Comparison of ENCODE assay signal across 8 mouse cellular contexts in the genomic region with DNA sequence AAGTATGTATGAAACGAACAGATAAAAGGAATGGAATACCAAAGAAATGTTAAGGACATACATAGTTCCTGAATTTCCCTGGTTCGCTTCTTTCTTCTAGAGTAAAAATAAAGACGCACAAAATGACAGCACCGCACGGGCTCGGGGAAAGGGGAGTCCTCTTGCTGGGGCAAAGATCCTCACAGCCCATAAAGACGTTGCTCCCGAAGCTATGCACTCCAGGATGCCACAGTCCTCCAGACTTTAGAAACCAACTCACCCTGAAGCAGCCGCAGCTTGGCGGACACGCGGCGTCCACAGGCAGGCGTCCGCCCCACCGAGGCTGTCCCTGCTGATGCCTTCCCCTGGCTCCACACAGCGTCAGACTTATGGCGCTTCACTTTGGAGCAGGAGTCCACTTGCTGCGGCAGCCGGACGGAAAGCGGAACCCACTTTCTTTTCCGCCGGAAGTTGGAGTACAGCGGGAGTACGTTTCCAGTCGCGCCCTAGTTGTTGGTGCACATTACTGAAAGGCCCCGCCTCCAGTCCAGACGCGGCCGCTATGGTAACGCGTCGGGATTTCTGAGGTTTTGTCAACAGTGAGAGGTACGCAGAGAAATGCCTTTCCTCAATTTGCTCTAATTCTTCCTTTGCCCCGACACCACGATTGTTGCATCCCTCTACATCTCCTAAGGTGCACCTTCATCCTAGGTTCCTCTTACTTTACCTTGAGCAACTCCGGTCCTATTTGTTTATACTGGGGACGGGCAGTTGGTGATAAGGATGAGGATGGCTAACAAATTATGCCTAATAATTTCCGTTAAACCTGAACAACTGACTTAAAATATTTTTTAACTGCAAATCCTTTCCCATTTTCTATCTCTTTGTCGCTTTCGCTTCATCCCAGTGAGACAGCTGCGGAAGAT. TPM values are rescaled to one million over a fixed set of nuclear protein-coding genes. Genes with fewer than 3 reads are reported as not detected.
A peak's percentile ranks its signal among the peaks of the same experiment; 100 is the strongest.
DNase-seq lines count a peak whose midpoint lies in the region; ATAC-seq and TF ChIP-seq lines count a peak whose summit lies in the region.

A gene (minus strand): TSS at position 715 of the 905 bp plus-strand sequence.

- H3K36me3 ChIP-seq in ES-Bruce4 (ENCODE audit: control insufficient read depth, insufficient read depth, low read length, poor library complexity, severe bottlenecking), result no peaks in the 10 kb centered on the region
- H3K36me3 ChIP-seq in forebrain, embryonic 13.5 days (ENCODE audit: poor library complexity, severe bottlenecking), result peaks cover 7% of the 10 kb centered on the region; the same call in 1 of the 2 replicates
- no peaks in the 10 kb centered on the region for H3K36me3 ChIP-seq in liver, postnatal 0 days (replicated peaks; ENCODE audit: insufficient read depth, low read length)
- no peaks in the 10 kb centered on the region for H3K36me3 ChIP-seq in neural tube, embryonic 14.5 days (ENCODE audit: control insufficient read depth, insufficient read depth, low read length)

- TF ChIP-seq POLR2A in ES-Bruce4 (IDR thresholded peaks at IDR 0.05; ENCODE audit: insufficient read depth, low read length), result peak; percentile 76

- H3K9me3 ChIP-seq in ES-Bruce4 (replicated peaks; ENCODE audit: control insufficient read depth, insufficient read depth, low read length, poor library complexity, severe bottlenecking), result no peaks in the 10 kb centered on the region
- H3K9me3 ChIP-seq in forebrain, embryonic 13.5 days (replicated peaks), result no peaks in the 10 kb centered on the region
- H3K9me3 ChIP-seq in liver, postnatal 0 days (ENCODE audit: low read length), result no peaks in the 10 kb centered on the region
- H3K9me3 ChIP-seq in neural tube, embryonic 14.5 days (ENCODE audit: control insufficient read depth, low read length), result no peaks in the 10 kb centered on the region

- peak within 1 kb of the TSS; percentile 100 for H3K4me3 ChIP-seq in ES-Bruce4 (ENCODE audit: low read depth, low read length)
- H3K4me3 ChIP-seq in forebrain, embryonic 13.5 days, result peak within 1 kb of the TSS; percentile 92
- H3K4me3 ChIP-seq in liver, postnatal 0 days (ENCODE audit: low read depth, low read length), result peak within 1 kb of the TSS; percentile 92
- H3K4me3 ChIP-seq in neural tube, embryonic 14.5 days (ENCODE audit: low read depth, low read length), result peak within 1 kb of the TSS; percentile 58

- no peak for TF ChIP-seq CTCF in ES-Bruce4 (IDR thresholded peaks at IDR 0.05; ENCODE audit: low read depth, low read length)
- no peak for TF ChIP-seq CTCF in liver, postnatal 0 days (IDR thresholded peaks at IDR 0.05; ENCODE audit: low read depth)

- peak within 1 kb of the TSS; percentile 69 for H3K4me2 ChIP-seq in forebrain, embryonic 13.5 days
- H3K4me2 ChIP-seq in liver, postnatal 0 days (ENCODE audit: low read depth, low read length), result peak within 1 kb of the TSS; percentile 90
- peak within 1 kb of the TSS; percentile 56 for H3K4me2 ChIP-seq in neural tube, embryonic 14.5 days (ENCODE audit: low read depth, low read length)

- H3K27me3 ChIP-seq in ES-Bruce4 (ENCODE audit: control insufficient read depth, insufficient read depth, low read length, poor library complexity, severe bottlenecking), result no peaks in the 10 kb centered on the region
- H3K27me3 ChIP-seq in forebrain, embryonic 13.5 days, result no peaks in the 10 kb centered on the region
- no peaks in the 10 kb centered on the region for H3K27me3 ChIP-seq in liver, postnatal 0 days (ENCODE audit: insufficient read depth, low read length)
- no peaks in the 10 kb centered on the region for H3K27me3 ChIP-seq in neural tube, embryonic 14.5 days (ENCODE audit: control insufficient read depth, insufficient read depth, low read length)

- TF ChIP-seq EP300 in ES-Bruce4 (IDR thresholded peaks at IDR 0.05; ENCODE audit: insufficient read depth, low read depth, low read length), result no peak
- no peak for TF ChIP-seq EP300 in liver, postnatal 0 days (IDR thresholded peaks at IDR 0.05; ENCODE audit: low read depth)

- H3K27ac ChIP-seq in ES-Bruce4 (ENCODE audit: insufficient read depth, low read length), result no peak within 1 kb of the TSS
- peak within 1 kb of the TSS; percentile 76 for H3K27ac ChIP-seq in forebrain, embryonic 13.5 days
- peak within 1 kb of the TSS; percentile 77 for H3K27ac ChIP-seq in liver, postnatal 0 days (ENCODE audit: low read depth)
- peak within 1 kb of the TSS; percentile 61; the same call in 1 of the 2 replicates for H3K27ac ChIP-seq in neural tube, embryonic 14.5 days (ENCODE audit: low read depth, low read length)

- intact Hi-C loops in heart, postnatal 10 days (cut with DNase I), result loop anchor here (2.0 to 5.0 kb wide), 2 partner anchors 100 to 326 kb away; no protein-coding TSS in a partner anchor

- no peaks in the 10 kb centered on the region for H3K4me1 ChIP-seq in ES-Bruce4 (ENCODE audit: control insufficient read depth, insufficient read depth, low read length)
- H3K4me1 ChIP-seq in forebrain, embryonic 13.5 days, result peaks cover 10% of the 10 kb centered on the region
- H3K4me1 ChIP-seq in liver, postnatal 0 days (ENCODE audit: insufficient read depth), result 0 out of 2 replicates have a peak, but pooled peaks cover 4% of the 10 kb centered on the region
- no peaks in the 10 kb centered on the region; the same call in 1 of the 2 replicates for H3K4me1 ChIP-seq in neural tube, embryonic 14.5 days (ENCODE audit: control insufficient read depth, insufficient read depth, low read length)

- H3K9ac ChIP-seq in ES-Bruce4 (ENCODE audit: low read depth, poor library complexity, severe bottlenecking), result peak within 1 kb of the TSS; percentile 69
- H3K9ac ChIP-seq in forebrain, embryonic 13.5 days, result peak within 1 kb of the TSS; percentile 86
- peak within 1 kb of the TSS; percentile 92 for H3K9ac ChIP-seq in liver, postnatal 0 days (replicated peaks)
- peak within 1 kb of the TSS; percentile 64 for H3K9ac ChIP-seq in neural tube, embryonic 14.5 days (replicated peaks; ENCODE audit: low read depth, low read length)

- DNase-seq in heart, postnatal 10 days, result peak; percentile 93 to 96
- peak; percentile 71 for DNase-seq in large intestine, adult 2 months (ENCODE audit: low read depth, low spot score)
- DNase-seq in liver, postnatal 0 days, result peak; percentile 92
- DNase-seq in testis, postnatal 10 days (ENCODE audit: low spot score), result peak; percentile 90

- WGBS in forebrain, embryonic 13.5 days, result 2% methylated on average over 44 of the region's 44 CpGs
- 1% methylated on average over 44 of the region's 44 CpGs for WGBS in large intestine, adult 2 months
- WGBS in liver, postnatal 0 days (ENCODE audit: insufficient replicate concordance), result 2% methylated on average over 44 of the region's 44 CpGs
- WGBS in neural tube, embryonic 14.5 days, result 2% methylated on average over 44 of the region's 44 CpGs

- ATAC-seq in cerebellum, adult (ENCODE audit: insufficient number of reproducible peaks, low FRiP score, low TSS enrichment), result peak; percentile 97
- ATAC-seq in forebrain, embryonic 13.5 days, result peak; percentile 99
- ATAC-seq in liver, postnatal 0 days, result peak; percentile 99
- ATAC-seq in neural tube, embryonic 14.5 days (ENCODE audit: low read depth), result peak; percentile 98

RNA-seq across cellular contexts. Expression of the gene that starts here (rescaled TPM):
- 20.9 and 37.0 TPM in 2 replicates for polyA plus RNA-seq in ES-Bruce4 (2011; ENCODE audit: insufficient read depth, insufficient read length, low read depth, missing spikeins)
- polyA plus RNA-seq in forebrain, embryonic 13.5 days (2015; fragmentation: Nextera tagmentation; extraction: Ambion mirVana), result 47.7 and 51.3 TPM in 2 replicates
- total RNA-seq in heart, postnatal 10 days (2021), result 10 to 100 TPM; 12.7 to 15.1 TPM
- polyA plus RNA-seq in large intestine, adult 2 months (2012; rRNA removed), result 10.0 and 11.2 TPM in 2 replicates
- 15.4 and 15.9 TPM in 2 replicates for polyA plus RNA-seq in liver, postnatal 0 days (2015; fragmentation: Nextera tagmentation; extraction: Ambion mirVana)
- 27.3 and 30.6 TPM in 2 replicates for polyA plus RNA-seq in neural tube, embryonic 14.5 days (2014; fragmentation: Nextera tagmentation; extraction: Ambion mirVana)
